Mouse (Mus musculus) testis, postnatal 14 days (tissue): Measurements from ENCODE around the gene Hdac6.
"Not testable (repeated sequence)": the region's sequence is repeated elsewhere in the genome, so short reads cannot be mapped to it uniquely, and the experiment has no call there.

Experiments used
- DNase-seq: peaks from one replicate; pipeline ENCODE4 v3.0.0; 2021; ENCODE audit warnings: low spot score

Gene Hdac6

GRCm38 (mm10) chrX:7919601-7920383 lies 27.9 kb downstream of the Hdac6 start, which contains the start of gene Pcsk1n:
TSS of gene Pcsk1n (plus strand) at chrX:7919822.
- DNase-seq, result no peak

GRCm38 (mm10) chrX:7917960-7918359 lies 29.7 kb downstream of the Hdac6 start:
- not testable (repeated sequence) for DNase-seq

- DNase-seq, result not testable (repeated sequence)
These were observed 32.0 kb downstream of the Hdac6 start for GRCm38 (mm10) chrX:7915669-7916068.

GRCm38 (mm10) chrX:7910473-7910872 lies 37.2 kb downstream of the Hdac6 start:
- DNase-seq, result no peak

GRCm38 (mm10) chrX:7909242-7909641 lies 38.4 kb downstream of the Hdac6 start, which contains the start of gene Gm10490:
TSS of gene Gm10490 (plus strand) at chrX:7909542.
- DNase-seq, result not testable (repeated sequence)

- DNase-seq, result no peak
These were observed 40.0 kb downstream of the Hdac6 start, which contains the start of gene Gm10491 for GRCm38 (mm10) chrX:7907735-7908134. TSS of gene Gm10491 (minus strand) at chrX:7907835.

DNA sequence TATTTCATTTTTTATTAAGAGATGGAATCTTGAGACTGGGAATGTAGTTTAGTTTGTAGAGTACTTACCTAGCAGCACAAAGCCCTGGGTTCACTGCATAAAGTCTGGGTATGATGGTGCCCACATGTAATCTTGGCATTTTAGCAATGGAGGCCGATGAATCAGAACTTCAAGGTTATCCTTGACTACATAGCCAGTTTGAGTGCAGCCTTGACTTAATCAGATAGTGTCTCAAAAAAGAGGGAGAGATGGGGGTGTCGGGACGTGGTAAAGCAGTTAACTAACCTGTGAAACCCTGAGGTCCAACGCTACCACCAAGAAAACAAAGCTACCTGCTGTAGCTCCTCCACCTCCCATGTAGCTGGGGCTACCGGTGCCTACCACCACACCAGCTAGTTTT lies 43.2 kb downstream of the Hdac6 start:
- DNase-seq, result no peak

DNA sequence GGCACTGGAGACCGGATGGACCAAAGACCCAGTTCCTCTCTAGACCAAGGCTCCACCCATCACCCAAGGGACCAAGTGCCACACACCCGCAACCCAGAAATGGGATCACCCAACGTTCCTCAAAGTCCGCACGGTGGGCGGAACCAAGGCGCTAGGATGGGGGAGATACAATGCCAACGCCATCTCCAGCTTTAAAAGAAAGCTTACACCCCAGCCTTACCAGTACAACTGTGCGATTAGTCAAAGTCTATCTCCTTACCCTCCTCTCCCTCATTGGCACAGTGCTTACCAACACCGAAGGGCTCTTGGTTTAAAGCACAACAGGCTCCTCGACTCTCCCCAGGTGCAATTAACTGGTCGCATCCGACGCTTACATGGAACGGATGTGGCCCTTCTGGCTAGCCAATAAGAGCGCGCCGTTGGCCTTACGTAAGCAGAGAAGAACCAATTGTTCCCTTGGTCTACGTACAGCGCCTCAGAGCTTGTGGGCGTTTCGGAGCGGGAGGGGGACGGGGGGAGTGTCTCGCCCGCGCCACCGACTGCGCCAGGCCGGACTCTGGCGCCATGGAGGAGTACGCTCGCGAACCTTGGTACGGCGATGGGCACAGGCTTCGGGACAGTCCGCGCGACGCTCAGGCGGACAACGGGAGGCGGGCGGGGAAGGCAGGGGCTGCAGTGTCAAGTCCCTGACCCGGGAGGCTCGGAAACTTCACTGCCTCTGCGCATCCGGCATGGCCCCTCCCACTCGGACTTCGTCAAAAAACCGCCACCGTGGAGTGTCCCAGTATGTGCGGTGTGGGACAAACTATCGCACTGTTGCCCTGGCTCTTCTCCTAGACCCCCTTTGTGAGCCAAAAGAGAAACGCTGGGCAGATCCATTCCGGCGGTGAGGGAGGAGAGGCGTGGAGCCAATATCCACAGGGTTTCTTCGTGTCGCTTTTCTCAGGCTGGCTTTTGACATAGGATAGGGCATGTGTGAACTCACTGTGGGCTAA lies 48.5 kb downstream of the Hdac6 start, which contains the start of the genes Pqbp1 and Timm17b:
Gene Pqbp1 (minus strand): TSS at position 390 of the 995 bp plus-strand sequence.
Gene Timm17b (plus strand): TSS at position 478 of the 995 bp plus-strand sequence.
- DNase-seq, result peak; percentile 91

DNA sequence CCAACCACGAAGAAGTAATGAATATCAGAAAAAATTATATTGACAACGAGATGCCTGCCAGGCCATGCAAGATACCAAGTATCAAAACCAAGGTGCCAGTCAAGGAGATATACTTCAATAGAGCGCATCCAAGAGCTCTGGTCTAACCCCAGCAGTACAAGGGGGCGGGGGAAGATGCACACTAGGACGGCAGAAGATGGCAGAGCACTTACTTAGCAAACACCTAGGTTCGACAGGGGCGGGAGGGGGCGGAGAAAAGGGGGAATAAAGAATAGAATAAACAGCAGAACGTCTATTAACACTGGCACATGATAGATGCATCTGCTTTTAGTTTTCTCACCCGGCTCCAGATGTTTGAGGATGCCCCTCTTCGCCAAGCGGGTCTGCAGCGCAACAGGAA lies 49.5 kb downstream of the Hdac6 start:
- DNase-seq, result no peak

DNA sequence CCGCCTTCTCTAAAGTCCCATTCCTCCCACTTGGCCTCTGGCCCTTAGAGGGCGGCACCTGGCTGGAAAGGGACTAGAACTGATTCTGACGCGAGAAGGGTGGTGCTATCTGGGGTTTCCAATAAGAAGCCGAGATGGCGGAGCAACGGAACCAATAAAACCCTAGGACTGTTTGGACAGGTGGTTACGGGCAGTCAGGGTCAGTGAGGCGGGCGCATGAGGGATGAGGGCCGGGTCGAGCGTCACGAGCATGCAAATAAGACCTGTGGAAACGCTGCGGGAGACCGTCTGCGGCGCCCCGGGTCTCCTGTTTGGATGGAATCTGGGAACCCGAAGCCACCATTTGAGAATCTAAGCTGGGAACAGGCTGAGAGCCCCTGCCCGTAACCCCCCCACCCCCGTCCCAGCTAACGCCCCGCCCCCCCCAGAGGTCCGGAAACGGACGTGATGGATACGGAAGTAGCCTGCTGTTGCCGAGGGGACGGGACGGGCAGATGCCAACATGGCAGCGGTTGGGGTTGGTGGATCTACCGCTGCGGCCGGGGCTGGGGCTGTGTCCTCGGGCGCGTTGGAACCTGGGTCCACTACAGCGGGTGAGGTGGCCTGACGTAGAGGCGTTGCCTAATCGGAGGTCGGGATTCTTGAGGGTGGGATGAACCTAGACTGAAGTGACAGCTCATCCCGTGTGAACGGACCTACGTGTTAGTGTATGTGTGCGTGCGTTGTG lies 63.7 kb downstream of the Hdac6 start, which contains the start of gene Slc35a2:
Gene Slc35a2 (plus strand): TSS at position 188 of the 727 bp plus-strand sequence.
- DNase-seq, result peak; percentile 84
